Mouse (Mus musculus) embryonic facial prominence, embryonic 12.5 days (tissue): ENCODE results near the gene Exoc4. TPM values are rescaled to one million over a fixed set of nuclear protein-coding genes. Genes with fewer than 3 reads are reported as not detected.

ENCODE experiments used
- ATAC-seq: fragments of 200-750 bp; cut with Nextera tagmentation; 2 replicates; pipeline ENCODE4 v1.8.0; 2017; ENCODE audit not compliant: insufficient number of reproducible peaks, insufficient read depth, low FRiP score, low TSS enrichment
- H3K27ac ChIP-seq: fragments of 300-500 bp; sonication (generic); 2 replicates; pipeline ENCODE4 v1.5.1; 2016; ENCODE audit warnings: mild to moderate bottlenecking
- H3K27me3 ChIP-seq: fragments of 300-500 bp; sonication (generic); 2 replicates; pipeline ENCODE4 v1.6.1; 2016; ENCODE audit warnings: mild to moderate bottlenecking, moderate library complexity
- H3K36me3 ChIP-seq: fragments of 300-500 bp; sonication (generic); 2 replicates; pipeline ENCODE4 v1.6.1; 2016; ENCODE audit warnings: mild to moderate bottlenecking
- H3K4me1 ChIP-seq: fragments of 300-500 bp; sonication (generic); 2 replicates; pipeline ENCODE4 v1.6.1; 2016
- H3K4me2 ChIP-seq: fragments of 300-500 bp; sonication (generic); replicated peaks from 2 replicates; pipeline ENCODE4 v1.6.1; 2016; ENCODE audit warnings: mild to moderate bottlenecking, moderate library complexity
- H3K4me3 ChIP-seq: fragments of 300-500 bp; sonication (generic); 2 replicates; pipeline ENCODE4 v1.5.1; 2016; ENCODE audit warnings: mild to moderate bottlenecking
- H3K9ac ChIP-seq: fragments of 300-500 bp; sonication (generic); 2 replicates; pipeline ENCODE4 v1.6.1; 2016; ENCODE audit warnings: mild to moderate bottlenecking, moderate library complexity
- H3K9me3 ChIP-seq: fragments of 300-500 bp; sonication (generic); 2 replicates; pipeline ENCODE4 v1.6.1; 2016; ENCODE audit warnings: mild to moderate bottlenecking, moderate library complexity
- WGBS: fragments of 180-500 bp; shearing (Covaris S2); methylation state at CpG from one replicate; pipeline ENCODE4 v1.1.7; 2016; 5-methylcytosine and 5-hydroxymethylcytosine counted together
- polyA plus RNA-seq: library from polyadenylated mRNA; unstranded; fragments of >200 nt; fragmentation: Nextera tagmentation; extraction: Ambion mirVana; gene quantifications from 2 replicates; pipeline ENCODE4 v1.2.1, GENCODE M21; 2016

Exoc4 gene
- polyA plus RNA-seq, 1 experiment from 2014 or later = 39.1 TPM

DNA sequence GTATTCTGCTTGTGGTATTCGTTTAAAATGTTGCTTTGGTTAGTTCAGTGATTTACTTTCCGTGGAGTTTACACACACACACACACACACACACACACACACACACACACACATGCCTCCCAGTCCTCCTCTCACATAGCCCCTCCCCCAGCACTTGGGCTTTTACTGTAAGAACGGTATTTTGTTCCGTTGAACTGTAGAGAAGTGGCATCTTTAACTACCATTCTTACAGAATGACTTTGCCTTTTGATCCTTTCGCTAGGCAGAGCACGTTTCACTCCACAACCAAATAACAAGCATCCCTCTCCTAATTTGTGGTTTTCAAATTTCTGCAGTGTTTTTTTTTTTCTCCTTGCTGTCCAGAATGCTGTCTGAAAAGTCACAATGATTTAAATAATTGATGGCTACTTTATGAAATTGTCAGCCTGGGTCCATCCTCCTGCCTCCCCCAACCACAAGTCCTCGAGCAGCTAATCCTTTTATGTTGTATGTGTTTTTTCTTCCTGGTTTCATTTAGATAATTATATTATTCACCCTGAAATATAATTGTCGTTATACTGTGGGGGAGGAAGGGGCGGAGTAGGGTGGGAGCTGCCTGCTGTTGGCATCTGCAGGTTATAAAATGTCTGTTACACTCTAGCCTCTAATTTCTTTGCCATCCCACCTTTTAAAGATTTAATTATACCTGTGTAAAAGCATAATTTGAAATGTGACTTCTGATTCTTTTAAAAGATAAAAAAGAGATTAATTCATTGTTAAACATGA, 523.8 kb downstream of the Exoc4 start:
- Histone ChIP-seq H3K4me3 (no peak overlapping the region), H3K27ac (no peak overlapping the region), H3K9me3 (no peaks in the 10 kb centered on the region), H3K36me3 (no peaks in the 10 kb centered on the region), H3K9ac (no peak overlapping the region), H3K4me1 (no peaks in the 10 kb centered on the region), H3K27me3 (no peaks in the 10 kb centered on the region), H3K4me2 (no peak overlapping the region)
- 61% methylated on average over 9 of the region's 9 CpGs for WGBS
- no peak for ATAC-seq

- Histone ChIP-seq H3K27ac (no peak overlapping the region), H3K36me3 (no peaks in the 10 kb centered on the region), H3K4me2 (no peak overlapping the region), H3K27me3 (no peaks in the 10 kb centered on the region), H3K9ac (no peak overlapping the region), H3K4me1 (peaks cover 4% of the 10 kb centered on the region; the same call in 1 of the 2 replicates), H3K4me3 (no peak overlapping the region), H3K9me3 (no peaks in the 10 kb centered on the region)
- 69% methylated on average over 2 of the region's 2 CpGs for WGBS
- ATAC-seq = no peak
These were observed 543.7 kb downstream of the Exoc4 start for GRCm38 (mm10) chr6:33792604-33793003.

DNA sequence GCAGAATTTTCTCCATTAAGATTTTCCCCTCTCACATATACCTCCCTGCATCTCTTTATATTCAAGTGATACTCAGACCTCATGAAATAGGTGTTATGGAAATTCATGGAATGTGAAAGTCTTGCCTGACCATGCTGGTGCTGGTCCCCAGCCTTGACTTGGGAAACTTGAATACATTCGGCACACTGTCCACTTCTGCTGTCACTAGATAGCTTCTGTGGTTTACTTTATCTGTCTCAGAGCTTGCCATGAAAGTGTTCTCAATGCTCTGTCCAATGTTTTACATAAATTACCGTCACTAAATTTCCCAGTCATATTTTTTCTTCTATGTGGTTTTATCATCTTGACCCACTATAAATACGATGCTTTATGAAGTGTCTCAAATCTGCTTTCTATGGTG, 552.4 kb downstream of the Exoc4 start:
- H3K27ac ChIP-seq = no peak overlapping the region
- H3K4me2 ChIP-seq = no peak overlapping the region
- no peak overlapping the region for H3K4me3 ChIP-seq
- no peak overlapping the region for H3K9ac ChIP-seq
- H3K36me3 ChIP-seq = no peaks in the 10 kb centered on the region
- H3K27me3 ChIP-seq = no peaks in the 10 kb centered on the region
- no peaks in the 10 kb centered on the region for H3K4me1 ChIP-seq
- no peak for ATAC-seq
- H3K9me3 ChIP-seq = no peaks in the 10 kb centered on the region
- 86% methylated on average over 3 of the region's 3 CpGs for WGBS

DNA sequence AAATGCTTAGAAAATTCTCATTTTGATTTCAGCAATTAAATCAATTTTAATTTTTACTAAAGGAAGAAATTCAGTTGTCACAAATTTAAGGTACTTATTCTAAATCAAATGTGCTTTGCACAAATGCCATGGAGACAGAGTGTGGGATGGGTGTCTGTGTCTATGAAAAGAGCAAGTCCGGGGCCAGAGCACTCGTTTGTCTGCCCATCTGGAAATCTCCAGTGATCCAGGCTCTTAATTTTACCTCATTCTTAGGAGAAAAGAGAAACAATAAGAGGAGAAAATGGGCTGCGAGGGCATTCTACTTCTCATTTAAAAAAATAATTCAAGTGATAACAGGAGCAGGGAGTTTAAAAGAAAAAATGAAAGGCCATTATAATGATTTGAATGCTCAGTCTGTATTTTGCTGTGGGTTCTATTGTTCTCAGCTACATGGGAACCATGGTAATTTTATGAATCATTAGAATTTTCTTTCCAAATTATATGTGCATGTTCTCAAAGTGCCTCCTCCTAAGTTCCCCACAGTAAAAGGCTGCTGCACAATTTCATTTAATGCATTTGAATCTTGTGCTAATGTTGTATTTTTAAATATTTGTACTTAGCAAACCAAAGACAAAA, 554.7 kb downstream of the Exoc4 start:
- Histone ChIP-seq H3K9ac (no peak overlapping the region), H3K4me1 (no peaks in the 10 kb centered on the region), H3K4me2 (no peak overlapping the region), H3K27me3 (no peaks in the 10 kb centered on the region), H3K9me3 (no peaks in the 10 kb centered on the region), H3K36me3 (no peaks in the 10 kb centered on the region), H3K4me3 (no peak overlapping the region), H3K27ac (no peak overlapping the region)
- WGBS = 63% methylated on average over 3 of the region's 3 CpGs
- ATAC-seq = no peak

GRCm38 (mm10) chr6:33804775-33805174, 555.9 kb downstream of the Exoc4 start:
- Histone ChIP-seq H3K4me2 (no peak overlapping the region), H3K4me3 (no peak overlapping the region), H3K9me3 (no peaks in the 10 kb centered on the region), H3K4me1 (no peaks in the 10 kb centered on the region), H3K36me3 (no peaks in the 10 kb centered on the region), H3K27ac (no peak overlapping the region), H3K9ac (no peak overlapping the region), H3K27me3 (no peaks in the 10 kb centered on the region)
- ATAC-seq = no peak
- WGBS = 78% methylated on average over 2 of the region's 2 CpGs

- Histone ChIP-seq H3K27ac (no peak overlapping the region), H3K27me3 (no peaks in the 10 kb centered on the region), H3K9ac (no peak overlapping the region), H3K4me2 (no peak overlapping the region), H3K9me3 (no peaks in the 10 kb centered on the region), H3K36me3 (no peaks in the 10 kb centered on the region), H3K4me1 (no peaks in the 10 kb centered on the region), H3K4me3 (no peak overlapping the region)
- whole genome bisulfite sequencing = 86% methylated on average over 3 of the region's 3 CpGs
- ATAC-seq = no peak
These were observed 557.3 kb downstream of the Exoc4 start for GRCm38 (mm10) chr6:33806072-33806782.

DNA sequence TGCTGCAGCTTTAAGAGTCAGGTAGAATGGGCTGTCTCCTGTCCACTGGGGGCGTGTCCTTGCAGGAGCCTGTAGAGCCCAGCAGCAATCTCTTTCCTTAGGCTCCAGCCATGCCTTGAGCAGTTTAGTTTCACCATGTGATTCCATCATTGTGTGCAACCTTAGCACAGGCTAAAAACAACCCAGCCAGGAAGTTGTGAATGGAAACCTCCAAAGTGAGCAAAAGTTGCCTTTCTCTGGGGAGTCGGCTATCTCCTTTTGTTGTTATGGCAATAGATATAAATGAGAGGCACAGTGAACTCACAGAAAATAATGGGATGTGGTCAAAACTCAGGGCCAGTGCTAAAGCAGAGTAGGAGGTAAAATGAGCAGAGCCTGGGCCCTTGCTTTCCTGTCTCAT, 565.5 kb downstream of the Exoc4 start:
- Histone ChIP-seq H3K9me3 (no peaks in the 10 kb centered on the region), H3K9ac (no peak overlapping the region), H3K4me3 (no peak overlapping the region), H3K36me3 (0 out of 2 replicates have a peak, but pooled peaks cover 4% of the 10 kb centered on the region), H3K4me1 (no peaks in the 10 kb centered on the region), H3K27ac (no peak overlapping the region), H3K27me3 (no peaks in the 10 kb centered on the region), H3K4me2 (no peak overlapping the region)
- ATAC-seq = no peak
- 56% methylated on average over 2 of the region's 2 CpGs for WGBS

DNA sequence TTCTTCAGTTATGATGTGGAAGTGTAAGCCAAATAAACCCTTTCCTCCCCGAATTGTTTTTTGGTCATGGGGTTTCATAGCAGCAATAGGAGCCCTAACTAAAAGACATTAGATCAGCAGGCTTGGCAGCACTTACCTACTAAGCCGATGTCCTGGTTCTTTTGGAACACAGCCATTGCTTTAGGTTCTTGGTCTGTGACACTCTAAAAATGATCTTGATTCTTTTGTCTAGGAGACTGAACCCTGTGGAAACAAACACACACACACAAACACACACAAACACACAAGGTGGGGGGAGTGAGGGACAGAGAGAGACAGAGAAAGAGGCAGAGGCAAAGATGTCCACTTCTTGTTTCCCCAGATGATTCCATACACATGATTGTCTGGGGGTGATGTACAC, 574.3 kb downstream of the Exoc4 start:
- Histone ChIP-seq H3K4me2 (no peak overlapping the region), H3K4me3 (no peak overlapping the region), H3K9me3 (no peaks in the 10 kb centered on the region), H3K36me3 (no peaks in the 10 kb centered on the region), H3K4me1 (no peaks in the 10 kb centered on the region), H3K27me3 (no peaks in the 10 kb centered on the region), H3K9ac (no peak overlapping the region), H3K27ac (no peak overlapping the region)
- ATAC-seq = no peak
- WGBS = 83% methylated on average over 2 of the region's 2 CpGs

DNA sequence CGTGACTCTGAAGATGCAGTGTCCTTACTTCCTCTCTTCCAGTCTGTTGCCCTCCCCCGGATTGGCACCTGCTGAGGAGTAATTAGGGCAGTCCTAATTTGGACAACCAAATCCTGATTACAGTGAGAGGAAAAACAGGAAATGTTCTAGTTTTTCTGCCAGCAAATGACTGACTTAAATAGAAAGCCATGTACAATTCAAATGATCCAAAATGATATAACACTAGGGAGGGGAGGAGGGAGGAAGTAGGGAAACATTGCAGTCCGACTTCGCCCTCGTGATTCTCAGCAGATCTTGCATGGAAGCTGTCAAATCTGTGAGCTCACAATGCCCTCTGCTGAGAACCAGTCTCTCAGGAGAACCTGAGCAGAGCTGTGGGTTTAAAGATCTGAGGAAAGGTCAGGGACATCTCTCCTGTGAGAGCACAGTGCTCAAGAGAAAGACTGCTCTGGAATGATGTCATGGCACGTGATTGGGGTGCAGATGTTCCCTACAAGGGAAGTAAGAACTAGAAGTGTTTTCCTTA, 575.0 kb downstream of the Exoc4 start:
- 64% methylated on average over 6 of the region's 6 CpGs for WGBS
- Histone ChIP-seq H3K36me3 (no peaks in the 10 kb centered on the region), H3K27me3 (no peaks in the 10 kb centered on the region), H3K4me1 (no peaks in the 10 kb centered on the region), H3K4me3 (no peak overlapping the region), H3K9ac (no peak overlapping the region), H3K4me2 (no peak overlapping the region), H3K27ac (no peak overlapping the region), H3K9me3 (no peaks in the 10 kb centered on the region)
- no peak for ATAC-seq

DNA sequence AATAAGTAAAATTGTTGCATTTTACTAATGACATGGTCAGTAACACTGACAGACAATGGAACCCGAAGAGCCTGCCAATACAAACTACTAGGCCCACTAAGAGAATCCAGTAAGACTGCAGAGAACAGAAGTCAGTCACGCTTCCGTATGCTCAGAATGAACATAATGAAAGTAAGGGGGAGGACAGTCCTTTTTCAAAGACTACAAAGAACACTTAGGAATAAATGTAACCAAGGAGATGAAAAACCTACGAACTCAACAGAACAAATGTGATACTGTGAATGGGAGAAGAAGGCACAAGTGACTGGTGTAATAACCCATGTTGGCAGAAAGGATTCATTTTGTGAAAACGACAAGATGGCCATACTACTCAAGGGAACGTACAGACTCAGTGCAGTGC, 579.6 kb downstream of the Exoc4 start:
- no peak overlapping the region for H3K4me2 ChIP-seq
- H3K36me3 ChIP-seq = no peaks in the 10 kb centered on the region
- H3K4me3 ChIP-seq = no peak overlapping the region
- WGBS = 87% methylated on average over 6 of the region's 6 CpGs
- H3K27ac ChIP-seq = no peak overlapping the region
- H3K4me1 ChIP-seq = no peaks in the 10 kb centered on the region
- H3K27me3 ChIP-seq = no peaks in the 10 kb centered on the region
- ATAC-seq = no peak
- no peak overlapping the region for H3K9ac ChIP-seq
- H3K9me3 ChIP-seq = no peaks in the 10 kb centered on the region

- 93% methylated on average over 4 of the region's 4 CpGs for WGBS
- no peak for ATAC-seq
- H3K27me3 ChIP-seq = no peaks in the 10 kb centered on the region
- H3K4me2 ChIP-seq = no peak overlapping the region
- H3K9me3 ChIP-seq = no peaks in the 10 kb centered on the region
- no peaks in the 10 kb centered on the region for H3K36me3 ChIP-seq
- H3K27ac ChIP-seq = no peak overlapping the region
- H3K9ac ChIP-seq = no peak overlapping the region
- no peaks in the 10 kb centered on the region for H3K4me1 ChIP-seq
- H3K4me3 ChIP-seq = no peak overlapping the region
These were observed 580.4 kb downstream of the Exoc4 start for GRCm38 (mm10) chr6:33829261-33829660.

- WGBS = 84% methylated on average over 3 of the region's 3 CpGs
- no peaks in the 10 kb centered on the region for H3K27me3 ChIP-seq
- no peaks in the 10 kb centered on the region for H3K9me3 ChIP-seq
- no peak for ATAC-seq
- H3K36me3 ChIP-seq = no peaks in the 10 kb centered on the region
- H3K9ac ChIP-seq = no peak overlapping the region
- no peak overlapping the region for H3K4me3 ChIP-seq
- H3K4me1 ChIP-seq = no peaks in the 10 kb centered on the region
- H3K27ac ChIP-seq = no peak overlapping the region
- no peak overlapping the region for H3K4me2 ChIP-seq
These were observed 582.4 kb downstream of the Exoc4 start for GRCm38 (mm10) chr6:33831276-33831675.
